Mouse (Mus musculus): ENCODE results near the gene Coro7. TPM values are rescaled to one million over a fixed set of nuclear protein-coding genes. Genes with fewer than 3 reads are reported as not detected.
A peak's percentile ranks its signal among the peaks of the same experiment; 100 is the strongest.

Gene Coro7
- polyA plus RNA-seq, 1 experiment from 2014 or later, result 13.7 TPM

DNA sequence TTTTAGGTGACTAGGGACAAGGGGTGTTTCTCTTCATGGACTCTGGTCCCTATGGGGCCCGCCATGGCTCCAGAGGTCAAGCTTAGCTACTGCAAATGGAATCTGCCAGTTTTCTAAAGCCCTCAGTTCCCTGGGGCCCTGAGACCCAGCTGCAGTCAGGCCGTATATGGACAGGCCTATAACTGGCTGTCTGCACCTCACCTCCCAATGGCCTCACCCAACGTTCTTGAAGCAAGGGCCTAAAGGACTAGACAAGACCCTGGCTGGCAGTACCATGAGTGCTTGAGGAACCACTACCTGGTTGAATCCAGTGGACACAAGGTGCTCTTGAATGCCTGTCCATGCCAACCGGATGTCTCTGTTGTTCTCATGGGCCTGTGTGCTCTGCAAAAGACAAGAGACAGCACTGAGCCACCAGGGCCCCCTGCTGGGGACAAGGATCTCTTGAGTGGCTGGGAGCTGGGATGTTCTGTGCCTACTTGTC is 24.3 kb downstream of the Coro7 start:
- Histone ChIP-seq H3K4me2 (ENCODE audit: low read depth, low read length) (no peak overlapping the region), H3K9me3 (replicated peaks; ENCODE audit: control insufficient read depth, low read length) (no peaks in the 10 kb centered on the region), H3K27ac (ENCODE audit: low read length) (peak overlapping the region; percentile 64), H3K4me1 (ENCODE audit: control insufficient read depth, insufficient read depth, low read length) (peaks cover 64% of the 10 kb centered on the region), H3K4me3 (ENCODE audit: low read length) (no peak overlapping the region), H3K36me3 (ENCODE audit: control insufficient read depth, insufficient read depth) (peaks cover 7% of the 10 kb centered on the region), H3K9ac (ENCODE audit: low read length) (peak overlapping the region; percentile 49), H3K27me3 (ENCODE audit: control insufficient read depth, insufficient read depth, low read length) (no peaks in the 10 kb centered on the region)
- no peak for ATAC-seq (replicated peaks; ENCODE audit: extremely low read depth, insufficient read depth, low FRiP score)
- 50% methylated on average over 4 of the region's 4 CpGs for WGBS

DNA sequence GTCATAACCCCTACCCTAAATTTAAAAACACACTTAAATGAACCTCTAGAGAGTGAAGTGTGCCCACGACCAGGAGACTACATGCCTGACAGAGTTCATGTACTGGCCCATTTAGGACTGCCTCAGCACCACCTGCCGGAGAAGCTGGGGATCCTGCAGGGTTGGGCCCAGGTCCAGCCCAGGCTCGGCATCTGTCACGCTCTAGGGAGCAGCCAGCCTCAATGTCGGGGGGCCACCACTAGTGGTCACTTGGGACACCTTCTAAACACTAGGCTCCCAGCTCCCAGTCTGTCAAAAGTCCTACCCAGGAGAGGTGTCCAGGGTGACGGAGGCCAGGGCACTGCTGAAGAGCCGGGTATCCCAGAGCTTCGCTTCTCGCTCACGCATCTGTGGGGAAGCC is 24.9 kb downstream of the Coro7 start:
- H3K36me3 ChIP-seq (ENCODE audit: control insufficient read depth, insufficient read depth), result peaks cover 12% of the 10 kb centered on the region
- H3K4me3 ChIP-seq (ENCODE audit: low read length), result no peak overlapping the region
- H3K4me2 ChIP-seq (ENCODE audit: low read depth, low read length), result no peak overlapping the region
- H3K9ac ChIP-seq (ENCODE audit: low read length), result no peak overlapping the region
- 74% methylated on average over 10 of the region's 10 CpGs for WGBS
- peak overlapping the region; percentile 64 for H3K27ac ChIP-seq (ENCODE audit: low read length)
- H3K9me3 ChIP-seq (replicated peaks; ENCODE audit: control insufficient read depth, low read length), result no peaks in the 10 kb centered on the region
- peaks cover 64% of the 10 kb centered on the region for H3K4me1 ChIP-seq (ENCODE audit: control insufficient read depth, insufficient read depth, low read length)
- no peaks in the 10 kb centered on the region for H3K27me3 ChIP-seq (ENCODE audit: control insufficient read depth, insufficient read depth, low read length)
- no peak for ATAC-seq (replicated peaks; ENCODE audit: extremely low read depth, insufficient read depth, low FRiP score)

- Histone ChIP-seq H3K36me3 (ENCODE audit: control insufficient read depth, insufficient read depth) (peaks cover 25% of the 10 kb centered on the region), H3K27ac (ENCODE audit: low read length) (peak overlapping the region; percentile 47), H3K27me3 (ENCODE audit: control insufficient read depth, insufficient read depth, low read length) (no peaks in the 10 kb centered on the region), H3K9me3 (replicated peaks; ENCODE audit: control insufficient read depth, low read length) (no peaks in the 10 kb centered on the region), H3K4me2 (ENCODE audit: low read depth, low read length) (no peak overlapping the region), H3K9ac (ENCODE audit: low read length) (no peak overlapping the region), H3K4me1 (ENCODE audit: control insufficient read depth, insufficient read depth, low read length) (peaks cover 57% of the 10 kb centered on the region), H3K4me3 (ENCODE audit: low read length) (no peak overlapping the region)
- WGBS, result 56% methylated on average over 4 of the region's 4 CpGs
- ATAC-seq (replicated peaks; ENCODE audit: extremely low read depth, insufficient read depth, low FRiP score), result no peak
Observed at GRCm38 (mm10) chr16:4652707-4653416, 26.7 kb downstream of the Coro7 start.

DNA sequence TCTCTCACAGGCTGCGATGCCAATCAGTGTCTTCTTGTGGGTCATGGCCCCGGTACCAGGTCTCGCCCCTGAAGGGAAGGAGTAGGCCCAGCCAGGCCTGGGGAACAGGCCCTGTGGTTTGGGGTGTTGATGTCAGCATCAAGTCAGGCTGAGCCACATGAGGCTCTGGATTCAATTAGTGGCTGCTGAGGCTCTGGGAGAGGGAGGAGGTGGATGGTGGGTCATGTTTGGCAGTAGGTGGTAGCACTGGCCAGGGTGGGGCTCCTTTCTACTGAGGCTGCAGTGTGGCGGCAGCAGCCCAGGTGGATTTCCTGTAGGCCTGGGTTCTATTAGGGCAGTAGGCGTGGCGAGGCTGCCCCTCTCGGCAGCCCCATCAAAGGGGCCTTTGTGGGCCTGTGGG is 28.0 kb downstream of the Coro7 start:
- no peak overlapping the region for H3K4me3 ChIP-seq (ENCODE audit: low read length)
- no peaks in the 10 kb centered on the region for H3K27me3 ChIP-seq (ENCODE audit: control insufficient read depth, insufficient read depth, low read length)
- H3K4me1 ChIP-seq (ENCODE audit: control insufficient read depth, insufficient read depth, low read length), result peaks cover 61% of the 10 kb centered on the region
- no peak overlapping the region for H3K9ac ChIP-seq (ENCODE audit: low read length)
- 72% methylated on average over 7 of the region's 7 CpGs for WGBS
- H3K4me2 ChIP-seq (ENCODE audit: low read depth, low read length), result no peak overlapping the region
- ATAC-seq (replicated peaks; ENCODE audit: extremely low read depth, insufficient read depth, low FRiP score), result no peak
- H3K27ac ChIP-seq (ENCODE audit: low read length), result peak overlapping the region; percentile 47
- peaks cover 25% of the 10 kb centered on the region for H3K36me3 ChIP-seq (ENCODE audit: control insufficient read depth, insufficient read depth)
- H3K9me3 ChIP-seq (replicated peaks; ENCODE audit: control insufficient read depth, low read length), result no peaks in the 10 kb centered on the region

DNA sequence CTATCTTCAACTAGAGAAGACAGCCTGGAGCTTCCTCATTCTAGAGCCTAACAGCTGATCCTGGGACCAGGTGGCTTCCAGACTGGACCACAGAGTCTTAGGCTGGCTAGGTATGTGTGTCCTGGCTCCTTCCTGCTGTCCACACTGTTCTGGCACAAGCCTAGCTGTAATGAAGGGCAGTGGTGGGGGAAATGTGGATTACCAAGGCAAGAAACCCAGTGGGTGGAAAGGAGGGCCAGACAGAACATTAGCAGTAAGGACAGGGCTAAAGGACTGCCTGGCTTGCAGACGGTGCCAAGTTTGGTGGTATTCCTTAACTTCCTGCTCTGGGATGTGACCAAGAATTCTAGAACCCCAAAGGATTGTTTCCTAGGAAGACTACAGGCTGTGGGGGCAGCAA is 28.5 kb downstream of the Coro7 start:
- peaks cover 25% of the 10 kb centered on the region for H3K36me3 ChIP-seq (ENCODE audit: control insufficient read depth, insufficient read depth)
- H3K4me2 ChIP-seq (ENCODE audit: low read depth, low read length), result no peak overlapping the region
- H3K4me3 ChIP-seq (ENCODE audit: low read length), result no peak overlapping the region
- H3K27ac ChIP-seq (ENCODE audit: low read length), result peak overlapping the region; percentile 47
- H3K27me3 ChIP-seq (ENCODE audit: control insufficient read depth, insufficient read depth, low read length), result no peaks in the 10 kb centered on the region
- no peak overlapping the region for H3K9ac ChIP-seq (ENCODE audit: low read length)
- H3K9me3 ChIP-seq (replicated peaks; ENCODE audit: control insufficient read depth, low read length), result no peaks in the 10 kb centered on the region
- WGBS, result 89% methylated on average over 1 of the region's 1 CpGs
- ATAC-seq (replicated peaks; ENCODE audit: extremely low read depth, insufficient read depth, low FRiP score), result no peak
- H3K4me1 ChIP-seq (ENCODE audit: control insufficient read depth, insufficient read depth, low read length), result peaks cover 61% of the 10 kb centered on the region

GRCm38 (mm10) chr16:4650161-4650560 is 29.4 kb downstream of the Coro7 start:
- Histone ChIP-seq H3K9me3 (replicated peaks; ENCODE audit: control insufficient read depth, low read length) (no peaks in the 10 kb centered on the region), H3K36me3 (ENCODE audit: control insufficient read depth, insufficient read depth) (peaks cover 25% of the 10 kb centered on the region), H3K4me3 (ENCODE audit: low read length) (no peak overlapping the region), H3K27ac (ENCODE audit: low read length) (no peak overlapping the region), H3K4me1 (ENCODE audit: control insufficient read depth, insufficient read depth, low read length) (peaks cover 61% of the 10 kb centered on the region), H3K27me3 (ENCODE audit: control insufficient read depth, insufficient read depth, low read length) (no peaks in the 10 kb centered on the region), H3K4me2 (ENCODE audit: low read depth, low read length) (no peak overlapping the region), H3K9ac (ENCODE audit: low read length) (no peak overlapping the region)
- 92% methylated on average over 3 of the region's 3 CpGs for WGBS
- ATAC-seq (replicated peaks; ENCODE audit: extremely low read depth, insufficient read depth, low FRiP score), result no peak

DNA sequence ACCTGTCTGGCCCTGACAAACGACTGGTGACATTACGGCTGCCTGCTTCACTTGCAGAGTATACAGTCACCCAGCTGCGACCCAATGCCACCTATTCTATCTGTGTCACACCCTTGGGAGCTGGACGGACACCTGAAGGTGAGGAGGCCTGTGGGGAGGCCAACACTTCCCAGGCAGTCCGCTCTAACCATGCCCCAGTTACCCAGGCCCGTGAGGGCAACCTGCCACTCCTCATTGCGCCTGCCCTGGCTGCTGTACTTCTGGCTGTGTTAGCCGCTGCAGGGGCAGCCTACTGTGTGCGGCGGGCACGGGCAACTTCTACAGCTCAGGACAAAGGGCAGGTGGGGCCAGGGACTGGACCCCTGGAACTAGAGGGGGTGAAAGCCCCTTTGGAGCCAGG is 29.9 kb downstream of the Coro7 start:
- Histone ChIP-seq H3K27ac (ENCODE audit: low read length) (no peak overlapping the region), H3K27me3 (ENCODE audit: control insufficient read depth, insufficient read depth, low read length) (no peaks in the 10 kb centered on the region), H3K4me3 (ENCODE audit: low read length) (no peak overlapping the region), H3K4me2 (ENCODE audit: low read depth, low read length) (no peak overlapping the region), H3K4me1 (ENCODE audit: control insufficient read depth, insufficient read depth, low read length) (peaks cover 61% of the 10 kb centered on the region), H3K36me3 (ENCODE audit: control insufficient read depth, insufficient read depth) (peaks cover 25% of the 10 kb centered on the region), H3K9ac (ENCODE audit: low read length) (no peak overlapping the region), H3K9me3 (replicated peaks; ENCODE audit: control insufficient read depth, low read length) (no peaks in the 10 kb centered on the region)
- 91% methylated on average over 11 of the region's 11 CpGs for WGBS
- ATAC-seq (replicated peaks; ENCODE audit: extremely low read depth, insufficient read depth, low FRiP score), result no peak

DNA sequence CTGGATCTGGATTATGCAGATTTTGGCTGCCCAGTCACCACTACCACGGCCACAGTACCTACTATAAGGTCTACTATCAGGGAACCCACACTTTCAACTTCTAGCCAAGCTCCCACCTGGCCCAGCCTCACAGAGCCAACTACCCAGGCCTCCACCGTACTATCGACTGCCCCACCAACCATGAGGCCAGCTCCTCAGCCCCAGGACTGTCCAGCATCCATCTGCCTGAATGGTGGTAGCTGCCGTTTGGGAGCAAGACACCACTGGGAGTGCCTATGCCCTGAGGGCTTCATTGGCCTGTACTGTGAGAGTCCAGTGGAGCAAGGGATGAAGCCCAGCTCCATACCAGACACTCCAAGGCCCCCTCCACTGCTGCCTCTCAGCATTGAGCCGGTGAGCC is 30.4 kb downstream of the Coro7 start:
- ATAC-seq (replicated peaks; ENCODE audit: extremely low read depth, insufficient read depth, low FRiP score), result no peak
- H3K9ac ChIP-seq (ENCODE audit: low read length), result no peak overlapping the region
- no peaks in the 10 kb centered on the region for H3K27me3 ChIP-seq (ENCODE audit: control insufficient read depth, insufficient read depth, low read length)
- peaks cover 25% of the 10 kb centered on the region for H3K36me3 ChIP-seq (ENCODE audit: control insufficient read depth, insufficient read depth)
- H3K4me2 ChIP-seq (ENCODE audit: low read depth, low read length), result no peak overlapping the region
- no peak overlapping the region for H3K27ac ChIP-seq (ENCODE audit: low read length)
- H3K4me1 ChIP-seq (ENCODE audit: control insufficient read depth, insufficient read depth, low read length), result peaks cover 61% of the 10 kb centered on the region
- 74% methylated on average over 5 of the region's 5 CpGs for WGBS
- no peak overlapping the region for H3K4me3 ChIP-seq (ENCODE audit: low read length)
- H3K9me3 ChIP-seq (replicated peaks; ENCODE audit: control insufficient read depth, low read length), result no peaks in the 10 kb centered on the region

GRCm38 (mm10) chr16:4648416-4649023 is 31.1 kb downstream of the Coro7 start:
- ATAC-seq (replicated peaks; ENCODE audit: extremely low read depth, insufficient read depth, low FRiP score), result no peak
- Histone ChIP-seq H3K4me2 (ENCODE audit: low read depth, low read length) (no peak overlapping the region), H3K27me3 (ENCODE audit: control insufficient read depth, insufficient read depth, low read length) (no peaks in the 10 kb centered on the region), H3K9ac (ENCODE audit: low read length) (no peak overlapping the region; the same call in 1 of the 2 replicates), H3K4me3 (ENCODE audit: low read length) (no peak overlapping the region), H3K9me3 (replicated peaks; ENCODE audit: control insufficient read depth, low read length) (no peaks in the 10 kb centered on the region), H3K36me3 (ENCODE audit: control insufficient read depth, insufficient read depth) (peaks cover 25% of the 10 kb centered on the region), H3K27ac (ENCODE audit: low read length) (no peak overlapping the region), H3K4me1 (ENCODE audit: control insufficient read depth, insufficient read depth, low read length) (peaks cover 67% of the 10 kb centered on the region)
- 90% methylated on average over 28 of the region's 28 CpGs for WGBS
